Mouse (Mus musculus): ENCODE data around the gene Cask.

Gene Cask

DNA sequence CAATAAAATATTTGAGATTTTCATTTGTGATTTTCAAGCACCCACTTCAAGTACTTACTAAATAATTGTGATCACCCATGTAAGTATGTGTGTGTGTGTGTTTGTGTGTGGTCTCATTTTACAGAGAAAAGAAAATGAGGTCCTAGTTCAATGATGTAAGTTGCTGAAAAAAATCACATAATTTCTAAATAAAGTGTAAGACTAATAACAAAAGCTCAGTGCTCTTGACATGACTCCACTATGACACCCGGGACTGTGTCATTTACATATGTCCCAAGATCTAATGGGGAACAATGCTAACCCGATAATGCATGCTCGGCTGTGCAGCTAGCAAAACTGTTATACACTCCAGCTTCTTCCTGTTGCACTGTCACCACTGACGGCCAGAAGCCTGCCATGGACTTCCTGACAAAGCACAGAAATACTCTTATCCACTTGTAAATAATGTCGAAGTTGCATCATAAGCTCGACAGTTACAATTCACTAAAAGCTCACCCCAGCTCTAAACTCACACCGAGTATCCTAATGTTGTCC is 130.8 kb downstream of the Cask start:
- DNase-seq (ENCODE audit: low read depth in 1 of 2, low spot score in 2 of 2), result no peak

DNA sequence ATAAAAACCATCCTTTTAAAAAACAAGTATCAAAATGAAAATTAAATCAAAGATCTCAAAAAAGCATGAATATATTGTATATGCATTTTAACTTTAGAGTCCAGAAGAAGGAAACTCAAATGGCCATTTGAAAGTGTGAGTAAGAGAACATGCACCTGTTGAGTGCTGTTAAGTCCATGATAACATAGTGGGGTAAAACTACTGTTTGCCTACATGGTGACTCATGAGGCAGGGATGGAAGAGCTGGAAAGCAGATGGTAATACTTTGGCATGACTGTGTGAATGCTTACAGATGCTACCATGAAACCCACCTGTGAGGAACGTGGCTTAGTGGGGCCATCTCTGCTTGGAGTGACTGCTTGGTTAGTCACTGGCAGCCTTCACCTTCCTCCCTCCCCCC is 132.9 kb downstream of the Cask start:
- DNase-seq (ENCODE audit: low read depth in 1 of 2, low spot score in 2 of 2), result no peak

DNA sequence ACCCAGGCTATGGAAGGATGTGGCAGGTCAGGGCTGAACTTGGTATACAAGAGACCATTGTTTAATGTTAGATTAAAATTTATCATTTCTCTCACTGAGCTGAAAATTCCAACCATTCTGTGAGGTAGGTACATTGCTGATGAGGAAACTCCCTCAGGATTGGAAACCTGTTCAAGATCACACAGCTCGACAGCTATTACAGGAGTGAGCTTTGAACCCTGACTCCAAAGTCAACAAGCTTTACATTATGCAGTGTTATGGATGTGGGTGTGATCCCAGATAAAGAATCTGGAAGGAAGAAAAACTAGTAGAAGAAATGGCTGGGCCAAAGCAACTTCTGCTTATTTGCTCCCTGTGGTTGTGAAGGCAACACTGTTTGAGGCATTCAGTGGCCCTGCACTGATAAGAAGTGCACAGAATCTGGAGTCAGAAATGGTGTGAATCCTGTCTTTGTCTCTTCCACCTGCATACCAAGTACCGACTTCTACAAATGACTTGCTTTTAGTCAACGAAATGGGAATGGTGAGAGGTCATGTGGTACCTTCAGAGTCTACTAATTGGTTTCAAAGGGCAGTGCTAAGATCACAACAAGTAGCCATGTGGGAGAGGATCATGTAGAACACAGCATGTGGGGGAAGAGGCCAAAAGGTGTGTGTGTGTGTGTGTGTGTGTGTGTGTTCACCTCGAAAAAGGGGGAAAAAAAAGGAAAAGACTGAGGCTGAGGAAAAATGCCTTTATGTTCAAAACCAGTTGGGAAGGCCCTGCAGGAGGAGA is 134.2 kb downstream of the Cask start:
- no peak for DNase-seq (ENCODE audit: low read depth in 1 of 2, low spot score in 2 of 2)

DNA sequence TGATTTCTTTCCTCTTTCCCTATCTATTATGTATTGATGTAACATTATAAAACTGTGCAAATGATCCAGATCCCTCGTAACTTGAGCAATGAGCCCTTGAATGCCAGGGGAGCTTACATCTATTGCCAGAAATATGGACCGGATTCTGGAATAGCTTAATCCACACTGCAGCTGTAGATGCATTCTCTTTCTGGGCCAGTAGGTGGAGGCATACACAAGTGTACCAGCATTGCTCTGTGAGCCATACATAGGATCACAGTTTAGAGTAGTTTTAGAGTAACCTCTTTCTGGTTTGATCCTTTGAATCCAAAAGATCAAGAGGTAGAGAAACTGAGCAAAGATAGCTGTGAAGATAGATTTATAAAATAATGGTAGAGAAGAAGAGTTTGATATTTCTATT is 141.0 kb downstream of the Cask start:
- no peak for DNase-seq (ENCODE audit: low read depth in 1 of 2, low spot score in 2 of 2)

DNA sequence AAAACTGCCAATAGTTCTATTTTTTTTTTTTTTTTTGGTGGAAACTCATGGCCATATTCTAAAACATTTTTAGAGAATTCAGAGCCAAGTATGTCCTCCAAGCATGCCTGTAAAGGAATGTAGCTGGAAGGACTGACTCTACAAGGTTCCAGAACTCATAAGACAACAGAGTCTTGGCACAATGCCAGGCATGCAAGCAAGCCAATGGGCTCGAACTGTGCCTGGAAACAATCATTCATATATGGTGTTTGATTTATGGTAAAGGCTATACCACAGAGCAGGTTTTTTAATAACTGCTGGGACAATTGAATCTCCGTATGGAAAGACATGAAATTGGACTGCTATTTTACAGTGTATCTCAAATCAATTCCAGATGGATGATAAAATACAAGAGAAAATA is 146.1 kb downstream of the Cask start:
- DNase-seq (ENCODE audit: low read depth in 1 of 2, low spot score in 2 of 2), result no peak

DNA sequence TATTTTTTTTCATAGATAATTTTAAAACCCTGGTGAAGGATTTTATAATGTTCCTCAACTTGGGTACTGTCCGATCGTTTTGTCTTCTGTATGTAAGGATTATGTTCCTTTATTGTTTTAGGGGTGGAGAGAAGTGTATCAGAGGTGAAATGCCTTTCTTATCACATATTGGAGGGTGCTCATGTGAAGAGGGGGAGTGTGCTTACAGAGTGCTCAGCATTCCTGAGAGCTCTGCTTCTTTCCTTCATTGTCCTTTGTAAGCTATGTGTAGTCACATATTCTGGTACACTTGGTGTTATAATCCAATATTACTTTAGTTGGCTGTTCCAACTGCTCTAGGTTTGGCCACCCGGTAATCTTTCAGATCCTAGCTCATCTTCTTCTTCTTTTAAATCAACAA is 150.5 kb downstream of the Cask start:
- DNase-seq (ENCODE audit: low read depth in 1 of 2, low spot score in 2 of 2), result no peak

DNA sequence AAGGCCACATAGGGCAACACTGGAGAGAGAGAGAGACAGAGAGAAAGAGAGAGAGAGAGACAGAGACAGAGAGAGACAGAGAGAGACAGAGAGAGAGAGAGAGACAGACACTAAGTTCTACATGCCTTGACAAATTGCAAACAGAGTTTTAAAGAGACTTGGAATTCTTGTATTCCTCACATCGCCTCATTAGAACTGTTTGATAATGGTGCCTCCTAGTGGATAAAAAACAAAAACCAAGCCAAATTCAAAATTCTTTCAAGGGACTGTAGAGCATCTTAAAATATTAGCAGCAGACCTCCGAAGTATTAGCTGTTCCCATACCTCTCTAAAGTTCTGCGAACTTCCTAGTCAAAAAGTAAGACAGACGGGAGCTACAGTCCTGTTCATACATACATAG is 159.3 kb downstream of the Cask start:
- no peak for DNase-seq (ENCODE audit: low read depth in 1 of 2, low spot score in 2 of 2)

DNA sequence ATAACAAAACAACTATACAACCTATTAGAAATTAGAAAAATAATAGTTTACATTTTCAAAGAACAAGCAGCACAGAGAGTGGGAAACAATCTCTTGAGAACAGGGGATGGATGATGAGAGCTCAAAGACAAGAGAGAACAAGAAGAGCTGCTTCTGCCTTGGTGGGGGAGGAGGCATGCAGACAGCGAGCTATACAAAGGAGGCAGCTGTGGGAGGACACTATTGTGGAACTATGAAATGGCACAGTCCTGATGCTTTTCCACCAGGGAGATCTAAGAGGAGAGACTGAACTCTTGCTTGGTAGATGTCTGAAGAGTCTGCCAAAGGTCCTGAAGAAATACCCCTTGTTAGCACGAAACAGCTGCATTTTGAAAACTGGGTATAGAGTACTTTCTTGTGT is 162.8 kb downstream of the Cask start:
- no peak for DNase-seq (ENCODE audit: low read depth in 1 of 2, low spot score in 2 of 2)

DNA sequence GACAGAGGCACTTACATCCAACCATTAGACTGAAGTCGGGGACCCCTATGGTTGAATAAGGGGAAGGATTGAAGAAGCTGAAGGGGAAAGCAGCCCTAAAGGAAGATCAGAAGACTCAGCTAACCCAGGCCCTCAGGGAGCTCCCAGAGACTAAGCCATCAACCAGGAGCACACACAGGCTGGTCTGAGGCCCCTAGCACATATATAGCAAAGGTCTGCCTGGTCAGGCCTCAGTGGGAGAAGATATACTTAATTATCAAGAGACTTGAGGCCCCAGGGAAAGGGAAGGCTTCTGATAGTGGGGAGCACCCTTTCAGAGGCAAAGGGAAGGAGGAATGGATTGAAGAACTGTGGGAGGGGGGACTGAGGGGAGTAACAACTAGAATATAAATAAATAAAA is 164.6 kb downstream of the Cask start:
- no peak for DNase-seq (ENCODE audit: low read depth in 1 of 2, low spot score in 2 of 2)

DNA sequence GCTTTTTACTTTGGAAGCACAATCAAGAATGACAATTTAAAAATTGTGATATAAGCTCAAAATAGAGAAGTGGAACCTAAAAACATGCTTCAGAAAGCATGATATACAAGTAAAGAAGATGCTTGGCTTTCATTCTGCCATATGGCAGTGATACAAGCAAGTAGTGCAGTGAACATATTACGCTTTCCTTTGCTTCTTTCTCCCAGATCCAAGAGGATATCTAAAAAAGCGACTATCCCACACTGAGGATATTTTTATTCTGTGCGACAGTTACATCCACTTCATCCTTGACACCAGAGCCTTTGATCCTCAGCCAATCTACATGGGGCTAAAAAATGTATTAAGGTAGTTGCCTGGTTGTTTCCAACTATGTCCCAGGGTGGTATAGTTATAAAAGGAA is 169.4 kb downstream of the Cask start:
- DNase-seq (ENCODE audit: low read depth in 1 of 2, low spot score in 2 of 2), result no peak

DNA sequence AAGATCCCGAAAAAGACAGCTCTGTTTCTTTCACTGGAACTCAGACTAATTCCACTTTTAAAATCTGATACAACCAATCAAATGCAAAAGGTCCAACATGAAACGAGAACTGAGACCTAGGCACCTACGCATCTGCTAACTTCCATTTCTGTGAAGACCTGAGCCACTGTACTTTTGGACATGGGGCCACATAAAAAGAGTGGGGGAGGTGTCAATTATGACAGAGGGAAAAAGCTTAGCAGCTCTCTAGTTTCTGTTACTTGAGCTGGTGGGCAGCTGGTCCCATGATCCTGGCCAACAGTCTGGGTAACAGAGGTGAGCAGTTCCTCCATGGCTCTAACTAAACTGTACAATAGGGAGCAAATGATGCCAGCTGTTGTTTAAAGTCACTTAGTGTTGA is 178.2 kb downstream of the Cask start:
- DNase-seq (ENCODE audit: low read depth in 1 of 2, low spot score in 2 of 2), result no peak

DNA sequence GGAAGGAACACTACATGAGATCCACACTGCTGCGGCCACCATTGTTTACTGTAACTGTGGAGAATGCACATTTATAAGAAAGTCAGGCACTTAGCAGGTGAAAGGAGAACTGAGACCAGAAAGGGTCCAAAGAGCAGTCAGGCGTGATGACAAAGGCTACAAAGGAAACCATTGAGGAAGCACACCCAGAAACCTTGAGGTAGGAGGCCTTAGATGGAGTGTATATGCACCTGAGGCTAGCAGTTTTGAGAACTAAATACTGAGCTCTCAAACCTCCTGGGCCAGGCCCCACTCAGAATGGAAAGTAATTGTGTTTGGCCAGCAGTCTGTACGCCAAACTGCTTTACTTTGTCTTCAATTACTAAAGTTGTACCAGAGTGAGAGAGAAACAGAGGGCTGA is 180.8 kb downstream of the Cask start:
- no peak for DNase-seq (ENCODE audit: low read depth in 1 of 2, low spot score in 2 of 2)

DNA sequence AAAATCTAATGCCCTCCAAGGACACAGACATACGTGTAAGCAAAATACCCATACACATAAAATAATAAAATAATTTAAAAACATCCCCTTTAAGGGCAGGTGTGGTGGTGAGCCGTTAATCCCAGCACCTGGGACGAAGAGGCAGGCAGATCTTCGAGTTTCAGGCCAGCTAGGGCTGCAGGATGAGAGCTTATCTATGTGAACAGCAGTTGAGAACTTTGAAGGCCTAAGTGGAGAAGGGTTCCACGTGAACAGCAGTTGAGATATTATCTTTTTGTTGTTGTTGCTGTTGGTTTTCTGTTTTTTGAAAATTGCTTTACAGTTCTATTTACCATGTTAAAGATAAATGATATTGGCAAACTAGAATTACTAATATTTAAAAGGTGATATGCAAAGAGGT is 182.3 kb downstream of the Cask start:
- DNase-seq (ENCODE audit: low read depth in 1 of 2, low spot score in 2 of 2), result no peak

DNA sequence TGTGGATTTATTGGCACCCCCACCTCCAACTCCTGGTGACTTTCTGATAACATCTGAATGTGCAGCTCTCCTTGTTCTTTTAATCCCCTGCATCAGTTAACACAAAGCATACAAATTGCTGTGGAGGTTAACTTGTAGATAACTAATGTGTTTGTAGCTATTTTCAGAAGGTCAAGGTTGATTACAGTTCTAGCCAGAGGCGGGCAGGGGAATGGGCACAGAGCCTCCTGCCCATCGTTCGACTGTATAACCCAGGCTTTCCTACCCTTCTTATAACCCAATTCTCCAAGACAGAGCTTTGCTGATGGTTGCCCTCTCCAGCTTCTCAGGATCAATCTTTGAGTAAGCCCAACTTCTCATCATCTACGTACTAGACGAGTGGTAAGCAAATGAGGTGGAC is 190.1 kb downstream of the Cask start, which contains the start of gene Gpr82:
TSS of gene Gpr82 (plus strand) at position 301 of the 400 bp plus-strand sequence.
- DNase-seq (ENCODE audit: low read depth in 1 of 2, low spot score in 2 of 2), result no peak

DNA sequence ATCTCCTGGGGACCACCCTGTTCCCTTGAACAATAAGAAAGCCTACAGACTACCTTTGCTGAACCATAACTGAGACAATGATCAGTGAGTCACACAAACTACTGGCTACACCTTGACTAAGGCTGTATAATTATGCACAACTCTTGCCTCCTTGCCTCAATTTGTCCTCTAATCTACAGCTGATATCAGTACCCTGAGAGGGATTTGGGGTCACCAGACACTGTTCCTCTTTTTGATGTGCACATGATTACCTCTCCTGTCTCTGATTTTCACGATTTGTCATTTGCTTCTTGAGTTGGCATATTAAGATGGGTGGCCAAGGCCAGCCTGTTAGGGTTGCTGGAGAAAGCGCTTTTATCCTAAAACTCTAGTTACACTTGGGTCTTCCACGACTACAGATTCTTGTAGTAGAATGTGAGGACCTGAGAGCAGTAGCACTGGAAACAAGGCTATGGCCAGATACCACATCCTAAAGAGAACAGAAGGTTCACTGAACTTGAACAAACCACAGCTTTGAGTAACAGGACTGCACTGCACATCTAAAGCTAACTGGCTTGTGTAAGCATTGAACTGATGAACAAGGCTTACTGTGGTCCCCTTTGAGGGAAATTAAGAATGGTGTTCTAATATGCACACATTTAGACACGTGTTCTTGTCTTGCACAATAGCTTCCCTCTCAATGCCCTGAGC is 191.8 kb downstream of the Cask start:
- DNase-seq (ENCODE audit: low read depth in 1 of 2, low spot score in 2 of 2), result no peak

DNA sequence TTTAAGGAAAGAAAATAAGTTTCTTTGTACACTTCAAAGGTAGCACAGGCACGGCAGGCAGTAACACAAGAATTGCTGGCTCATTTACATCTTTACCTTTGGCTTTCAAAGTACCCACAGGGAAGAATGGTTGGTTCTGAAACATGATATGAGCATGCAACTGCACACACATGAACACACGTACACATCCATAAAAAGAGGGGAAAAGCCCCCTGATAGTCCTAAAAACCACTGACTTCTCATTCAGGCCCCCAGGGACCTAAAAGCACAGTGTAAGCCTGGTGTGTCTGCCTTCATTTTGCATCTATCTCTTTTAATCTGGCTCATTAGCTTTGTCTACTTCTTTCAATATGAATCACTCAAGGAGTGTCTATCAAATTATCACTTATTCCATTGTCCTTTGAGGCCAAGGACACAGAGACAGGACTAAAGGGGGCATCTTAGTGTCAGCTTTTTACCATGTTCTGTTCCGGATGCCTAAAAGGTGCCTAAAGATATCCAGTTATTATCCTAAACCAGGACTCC is 192.5 kb downstream of the Cask start:
- no peak for DNase-seq (ENCODE audit: low read depth in 1 of 2, low spot score in 2 of 2)

DNA sequence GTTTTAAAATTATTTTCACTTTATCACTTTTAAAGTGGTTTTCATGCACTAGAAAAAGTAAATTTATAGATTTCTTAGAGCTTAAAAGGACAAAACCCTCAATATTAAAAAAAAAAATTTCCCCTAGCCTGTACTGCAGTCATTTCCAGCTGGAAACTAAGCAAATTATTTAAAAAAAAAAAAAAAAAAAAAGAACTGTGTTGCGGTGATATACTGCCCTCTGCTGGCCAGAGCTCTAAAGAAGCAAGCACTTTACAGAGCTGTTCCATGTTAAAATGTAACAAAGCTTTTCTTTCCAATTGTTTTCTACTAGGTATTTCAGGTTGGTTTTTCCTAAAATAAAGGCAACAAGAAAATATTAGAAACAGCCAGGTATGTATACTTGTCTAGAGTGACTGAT is 194.4 kb downstream of the Cask start:
- DNase-seq (ENCODE audit: low read depth in 1 of 2, low spot score in 2 of 2), result no peak

DNA sequence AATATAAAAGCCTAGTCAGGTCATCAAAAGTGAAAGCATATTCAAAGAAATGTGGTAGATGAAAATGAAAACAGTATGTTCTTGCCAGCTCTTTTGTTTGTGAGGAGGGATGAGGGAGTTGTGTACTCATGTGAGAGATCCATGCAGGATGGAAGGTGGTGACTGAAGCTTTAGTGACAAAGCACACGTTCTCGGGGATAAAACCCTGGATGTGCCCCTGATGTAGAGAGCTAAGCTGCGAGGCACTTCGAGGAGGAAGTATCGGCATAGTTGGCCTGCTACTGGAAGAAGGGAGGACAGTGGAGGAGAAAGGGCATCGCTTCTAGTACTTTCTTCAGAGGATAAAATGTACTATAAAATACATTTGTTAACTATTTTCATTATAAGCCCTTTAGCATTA is 195.3 kb downstream of the Cask start:
- no peak for DNase-seq (ENCODE audit: low read depth in 1 of 2, low spot score in 2 of 2)

DNA sequence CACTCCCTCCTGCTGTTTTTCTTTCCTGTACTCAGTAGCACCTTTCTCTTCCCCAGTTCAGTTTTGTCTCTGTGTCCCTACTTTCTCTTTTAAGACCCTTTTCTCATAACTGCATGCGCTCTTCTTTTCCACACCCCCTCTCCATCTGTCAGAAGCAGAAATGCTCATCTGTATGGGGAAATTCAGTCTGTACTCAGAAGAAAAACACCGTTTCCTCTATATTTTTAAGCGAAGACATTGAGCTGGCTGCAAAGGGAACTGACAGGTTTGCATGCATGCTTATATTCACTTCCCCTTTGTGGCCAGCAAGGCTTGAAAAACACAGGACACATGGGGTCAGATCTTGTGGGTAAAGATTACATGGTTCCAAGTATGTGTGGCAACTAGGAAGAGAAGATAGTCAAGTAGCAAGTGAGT is 196.2 kb downstream of the Cask start:
- peak; percentile 27 to 54 for DNase-seq (ENCODE audit: low read depth in 1 of 2, low spot score in 2 of 2)

DNA sequence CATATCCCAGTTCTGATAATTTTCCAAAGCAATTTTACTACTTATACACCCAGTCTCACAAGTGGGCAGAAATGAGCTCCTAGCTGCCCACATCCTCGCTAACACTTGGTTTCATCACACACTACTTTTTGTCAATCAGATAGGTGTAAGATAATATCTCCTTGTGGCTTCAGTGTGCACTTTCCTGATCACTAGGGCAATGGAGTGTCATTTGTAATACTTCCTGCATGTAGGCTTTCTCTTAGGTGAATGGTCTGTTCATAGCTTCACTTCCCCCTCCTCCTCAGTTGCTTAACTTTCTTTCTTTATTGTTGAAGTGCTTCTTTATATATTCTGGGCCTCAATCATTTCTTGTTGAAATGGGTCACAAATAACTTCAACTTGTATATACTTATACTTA is 198.9 kb downstream of the Cask start:
- no peak for DNase-seq (ENCODE audit: low read depth in 1 of 2, low spot score in 2 of 2)

DNA sequence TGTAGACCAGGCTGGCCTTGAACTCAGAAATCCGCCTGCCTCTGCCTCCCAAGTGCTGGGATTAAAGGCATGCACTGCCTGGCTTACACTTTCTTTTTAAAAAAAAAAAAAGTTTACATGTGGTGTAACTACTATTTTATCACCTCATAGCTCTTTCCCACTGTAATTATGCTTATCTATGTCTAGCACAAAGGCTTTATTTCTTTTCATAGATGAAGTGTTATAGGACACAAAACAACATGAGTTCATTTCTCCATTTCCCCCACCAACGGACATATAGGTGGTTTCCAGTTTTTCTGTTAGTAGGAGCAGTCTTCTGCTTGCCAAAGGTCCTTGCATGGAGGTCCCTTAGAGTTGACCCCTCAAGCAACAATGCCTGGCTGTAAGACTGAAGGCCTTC is 199.3 kb downstream of the Cask start:
- DNase-seq (ENCODE audit: low read depth in 1 of 2, low spot score in 2 of 2), result no peak

DNA sequence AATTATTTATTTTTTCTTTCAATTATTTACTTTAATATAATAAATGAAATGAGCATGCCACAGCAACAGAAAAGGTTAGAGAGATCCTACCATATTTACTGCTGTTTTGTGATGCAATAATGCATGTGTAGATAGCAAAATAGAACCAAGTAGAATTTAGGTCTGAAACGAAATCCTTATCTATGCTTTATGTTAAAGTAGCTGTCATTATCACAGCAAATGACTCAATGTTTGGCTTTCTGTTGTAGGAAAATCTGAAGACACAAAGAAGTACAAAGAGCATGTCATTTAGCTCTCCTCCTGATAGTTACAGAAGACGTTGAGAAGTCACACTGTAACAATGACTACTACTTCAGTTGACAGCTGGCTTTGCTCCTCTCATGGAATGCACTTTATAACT is 212.3 kb downstream of the Cask start:
- DNase-seq (ENCODE audit: low read depth in 1 of 2, low spot score in 2 of 2), result no peak
